In the genomic region with DNA sequence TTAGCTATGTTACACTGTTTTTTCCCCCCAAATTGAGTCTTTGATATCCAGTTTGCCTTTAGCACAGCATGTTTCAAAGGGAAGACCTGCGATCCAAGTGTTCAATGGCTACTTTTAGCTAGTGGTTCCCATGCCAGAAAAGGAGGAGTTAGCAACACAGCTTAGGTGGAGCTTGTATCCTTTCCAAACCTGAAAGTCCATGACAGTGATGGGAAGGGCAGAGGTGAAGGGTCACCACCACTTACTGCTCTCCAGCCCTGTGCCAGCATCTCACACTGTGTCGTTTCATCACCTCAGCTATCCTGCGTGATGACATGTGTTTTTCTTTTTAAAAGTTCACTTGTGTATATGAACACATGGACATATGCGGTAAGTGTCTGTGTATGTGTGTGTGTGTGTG, we compare ENCODE assay signal across 15 mouse cellular contexts.
"Had no signal": no experiment of that assay in that cellular context is flagged by ENCODE, and none has a peak within 500 bp of the region (broad histone marks: within the 10 kb centered on the region; RNA-seq: fewer than 3 reads in every experiment).

No protein-coding gene starts in this region.

- H3K27ac ChIP-seq: hindbrain, postnatal 0 days; intestine, embryonic 15.5 days; limb, embryonic 13.5 days; liver, embryonic 13.5 days; midbrain, embryonic 12.5 days; neural tube, embryonic 13.5 days had no signal

- H3K4me1 ChIP-seq: intestine, embryonic 15.5 days; liver, embryonic 13.5 days had no signal

- DNase-seq: left cerebral cortex, postnatal 4 days; liver, embryonic 13.5 days; lung, adult 18-20 months; lung, postnatal 10 days; retina, postnatal 1 day; right cerebral cortex, postnatal 4 days; spleen, adult 18-20 months; thymus, adult 18-20 months; thymus, postnatal 25 days had no signal

- H3K9ac ChIP-seq: intestine, embryonic 15.5 days; limb, embryonic 13.5 days; liver, embryonic 13.5 days; midbrain, embryonic 12.5 days; neural tube, embryonic 13.5 days had no signal

- ATAC-seq: hindbrain, postnatal 0 days; intestine, embryonic 15.5 days; midbrain, embryonic 16.5 days had no signal

- H3K4me2 ChIP-seq: intestine, embryonic 15.5 days; limb, embryonic 13.5 days; liver, embryonic 13.5 days; midbrain, embryonic 12.5 days; neural tube, embryonic 13.5 days had no signal

- H3K9me3 ChIP-seq: intestine, embryonic 15.5 days; limb, embryonic 13.5 days; liver, embryonic 13.5 days; midbrain, embryonic 12.5 days; neural tube, embryonic 13.5 days had no signal

- H3K36me3 ChIP-seq: intestine, embryonic 15.5 days; limb, embryonic 13.5 days; liver, embryonic 13.5 days; midbrain, embryonic 12.5 days; neural tube, embryonic 13.5 days had no signal

- H3K27me3 ChIP-seq: intestine, embryonic 15.5 days; limb, embryonic 13.5 days; liver, embryonic 13.5 days; midbrain, embryonic 12.5 days; neural tube, embryonic 13.5 days had no signal

- H3K4me3 ChIP-seq: intestine, embryonic 15.5 days; limb, embryonic 13.5 days; liver, embryonic 13.5 days; midbrain, embryonic 12.5 days; neural tube, embryonic 13.5 days had no signal
